Mouse (Mus musculus) c-Kit-positive CD71-positive TER-119-negative erythroid progenitor cells, embryonic 14.5 days (primary cell): ENCODE data around the gene Tnfsfm13.

Experiments used
- DNase-seq: peaks from one replicate; pipeline ENCODE4 v3.0.0-alpha.2; 2013; ENCODE audit warnings: low read depth

Gene Tnfsfm13

GRCm38 (mm10) chr11:69653399-69653798 lies 42.5 kb downstream of the Tnfsfm13 start:
- no peak for DNase-seq

- DNase-seq: no peak
These were observed 50.0 kb downstream of the Tnfsfm13 start for GRCm38 (mm10) chr11:69645860-69646259.

- no peak for DNase-seq
These were observed 60.4 kb downstream of the Tnfsfm13 start for GRCm38 (mm10) chr11:69635471-69635870.

- no peak for DNase-seq
These were observed 62.6 kb downstream of the Tnfsfm13 start for GRCm38 (mm10) chr11:69633128-69633866.
